Mouse (Mus musculus): ENCODE results near the gene Hoxa3. TPM values are rescaled to one million over a fixed set of nuclear protein-coding genes. Genes with fewer than 3 reads are reported as not detected.

Gene Hoxa3
- polyA plus RNA-seq, 1 experiment, result not detected

GRCm38 (mm10) chr6:52205638-52206621 is 7.2 kb downstream of the Hoxa3 start:
- Histone ChIP-seq H3K4me1 (ENCODE audit: control insufficient read depth, insufficient read depth, low read length) (peaks cover 4% of the 10 kb centered on the region), H3K27ac (ENCODE audit: insufficient read depth, low read depth, low read length) (no peak overlapping the region), H3K4me3 (ENCODE audit: insufficient read depth, low read depth, low read length) (no peak overlapping the region)
- 5% methylated on average over 55 of the region's 55 CpGs for WGBS
- TF ChIP-seq CTCF (IDR thresholded peaks at IDR 0.05; ENCODE audit: insufficient read depth, low read depth, low read length) (no peak), POLR2A (IDR thresholded peaks at IDR 0.05; ENCODE audit: insufficient read depth, low read depth, low read length) (no peak)

- no peak overlapping the region for H3K4me3 ChIP-seq (ENCODE audit: insufficient read depth, low read depth, low read length)
- peaks cover 4% of the 10 kb centered on the region for H3K4me1 ChIP-seq (ENCODE audit: control insufficient read depth, insufficient read depth, low read length)
- WGBS, result 5% methylated on average over 14 of the region's 14 CpGs
- H3K27ac ChIP-seq (ENCODE audit: insufficient read depth, low read depth, low read length), result no peak overlapping the region
- TF ChIP-seq POLR2A (IDR thresholded peaks at IDR 0.05; ENCODE audit: insufficient read depth, low read depth, low read length), result no peak
- TF ChIP-seq CTCF (IDR thresholded peaks at IDR 0.05; ENCODE audit: insufficient read depth, low read depth, low read length), result no peak
Observed at GRCm38 (mm10) chr6:52205221-52205620, 7.9 kb downstream of the Hoxa3 start.

GRCm38 (mm10) chr6:52204050-52204752 is 8.9 kb downstream of the Hoxa3 start, which contains the start of gene Hoxa5:
TSS of gene Hoxa5 (minus strand) at chr6:52204587.
- H3K27ac ChIP-seq (ENCODE audit: insufficient read depth, low read depth, low read length), result no peak within 1 kb of the TSS
- no peak for TF ChIP-seq POLR2A (IDR thresholded peaks at IDR 0.05; ENCODE audit: insufficient read depth, low read depth, low read length)
- no peak for TF ChIP-seq CTCF (IDR thresholded peaks at IDR 0.05; ENCODE audit: insufficient read depth, low read depth, low read length)
- H3K4me1 ChIP-seq (ENCODE audit: control insufficient read depth, insufficient read depth, low read length), result peaks cover 4% of the 10 kb centered on the region
- H3K4me3 ChIP-seq (ENCODE audit: insufficient read depth, low read depth, low read length), result no peak within 1 kb of the TSS
- WGBS, result 2% methylated on average over 65 of the region's 65 CpGs

- no peak for TF ChIP-seq CTCF (IDR thresholded peaks at IDR 0.05; ENCODE audit: insufficient read depth, low read depth, low read length)
- no peak for TF ChIP-seq POLR2A (IDR thresholded peaks at IDR 0.05; ENCODE audit: insufficient read depth, low read depth, low read length)
- Histone ChIP-seq H3K4me1 (ENCODE audit: control insufficient read depth, insufficient read depth, low read length) (peaks cover 4% of the 10 kb centered on the region), H3K4me3 (ENCODE audit: insufficient read depth, low read depth, low read length) (no peak overlapping the region), H3K27ac (ENCODE audit: insufficient read depth, low read depth, low read length) (no peak overlapping the region)
- WGBS, result 1% methylated on average over 46 of the region's 46 CpGs
Observed at GRCm38 (mm10) chr6:52203371-52204049, 9.6 kb downstream of the Hoxa3 start.

- H3K27ac ChIP-seq (ENCODE audit: insufficient read depth, low read depth, low read length), result no peak overlapping the region
- WGBS, result 4% methylated on average over 10 of the region's 10 CpGs
- no peak overlapping the region for H3K4me3 ChIP-seq (ENCODE audit: insufficient read depth, low read depth, low read length)
- H3K4me1 ChIP-seq (ENCODE audit: control insufficient read depth, insufficient read depth, low read length), result peaks cover 4% of the 10 kb centered on the region
- no peak for TF ChIP-seq POLR2A (IDR thresholded peaks at IDR 0.05; ENCODE audit: insufficient read depth, low read depth, low read length)
- no peak for TF ChIP-seq CTCF (IDR thresholded peaks at IDR 0.05; ENCODE audit: insufficient read depth, low read depth, low read length)
Observed at GRCm38 (mm10) chr6:52203121-52203370, 10.1 kb downstream of the Hoxa3 start.

- TF ChIP-seq POLR2A (IDR thresholded peaks at IDR 0.05; ENCODE audit: insufficient read depth, low read depth, low read length) (no peak), CTCF (IDR thresholded peaks at IDR 0.05; ENCODE audit: insufficient read depth, low read depth, low read length) (no peak)
- Histone ChIP-seq H3K4me1 (ENCODE audit: control insufficient read depth, insufficient read depth, low read length) (peaks cover 4% of the 10 kb centered on the region), H3K4me3 (ENCODE audit: insufficient read depth, low read depth, low read length) (no peak overlapping the region), H3K27ac (ENCODE audit: insufficient read depth, low read depth, low read length) (no peak overlapping the region)
- WGBS, result 5% methylated on average over 22 of the region's 22 CpGs
Observed at GRCm38 (mm10) chr6:52202362-52203120, 10.6 kb downstream of the Hoxa3 start.

- Histone ChIP-seq H3K4me3 (ENCODE audit: insufficient read depth, low read depth, low read length) (no peak overlapping the region), H3K4me1 (ENCODE audit: control insufficient read depth, insufficient read depth, low read length) (peaks cover 4% of the 10 kb centered on the region), H3K27ac (ENCODE audit: insufficient read depth, low read depth, low read length) (no peak overlapping the region)
- TF ChIP-seq CTCF (IDR thresholded peaks at IDR 0.05; ENCODE audit: insufficient read depth, low read depth, low read length) (no peak), POLR2A (IDR thresholded peaks at IDR 0.05; ENCODE audit: insufficient read depth, low read depth, low read length) (no peak)
- 13% methylated on average over 1 of the region's 1 CpGs for WGBS
Observed at GRCm38 (mm10) chr6:52201269-52201668, 11.9 kb downstream of the Hoxa3 start.

- Histone ChIP-seq H3K4me1 (ENCODE audit: control insufficient read depth, insufficient read depth, low read length) (peaks cover 4% of the 10 kb centered on the region), H3K4me3 (ENCODE audit: insufficient read depth, low read depth, low read length) (no peak overlapping the region), H3K27ac (ENCODE audit: insufficient read depth, low read depth, low read length) (no peak overlapping the region)
- TF ChIP-seq CTCF (IDR thresholded peaks at IDR 0.05; ENCODE audit: insufficient read depth, low read depth, low read length), result no peak
- TF ChIP-seq POLR2A (IDR thresholded peaks at IDR 0.05; ENCODE audit: insufficient read depth, low read depth, low read length), result no peak
- 13% methylated on average over 10 of the region's 10 CpGs for WGBS
Observed at GRCm38 (mm10) chr6:52200751-52201250, 12.3 kb downstream of the Hoxa3 start.

Measured in olfactory bulb, adult 2 months (tissue).